Mouse (Mus musculus) cerebellum, adult 2 months (tissue): ENCODE data around the gene Uvrag. TPM values are rescaled to one million over a fixed set of nuclear protein-coding genes. Genes with fewer than 3 reads are reported as not detected.

Experiments
- DNase-seq, 2 experiments: peaks; one replicate each; pipeline ENCODE4 v3.0.0; 2021
- H3K27ac ChIP-seq: fragments of 200-500 bp; 2 replicates; pipeline ENCODE4 v1.5.1; 2012; ENCODE audit warnings: low read length, control low read depth, inconsistent platforms; ENCODE audit not compliant: insufficient read depth
- H3K27me3 ChIP-seq: fragments of 200-500 bp; 2 replicates; pipeline ENCODE4 v1.6.1; 2012; ENCODE audit warnings: inconsistent platforms, mild to moderate bottlenecking, low read length, moderate library complexity; ENCODE audit not compliant: control insufficient read depth, insufficient read depth
- H3K4me1 ChIP-seq: fragments of 200-500 bp; 2 replicates; pipeline ENCODE4 v1.6.1; 2011; ENCODE audit warnings: low read length; ENCODE audit not compliant: control insufficient read depth, insufficient read depth
- H3K4me3 ChIP-seq: fragments of 200-500 bp; replicated peaks from 2 replicates; pipeline ENCODE3; 2011; ENCODE audit warnings: mild to moderate bottlenecking, low read depth, low read length, control low read depth; ENCODE audit not compliant: insufficient read depth
- CTCF ChIP-seq: fragments of 200-500 bp; IDR thresholded peaks from 2 replicates; pipeline ENCODE4 v1.5.1; 2011; ENCODE audit warnings: low read depth, mild to moderate bottlenecking, control low read depth, low read length, moderate library complexity, borderline replicate concordance; ENCODE audit not compliant: insufficient read depth
- POLR2A ChIP-seq: fragments of 200-500 bp; IDR thresholded peaks from 2 replicates; pipeline ENCODE4 v1.6.1; 2011; ENCODE audit warnings: low read length, control low read depth, borderline replicate concordance; ENCODE audit not compliant: insufficient read depth
- WGBS: fragments of 180-500 bp; shearing (Covaris S2); methylation state at CpG from one replicate; pipeline ENCODE4 v1.1.7; 2018; 5-methylcytosine and 5-hydroxymethylcytosine counted together
- polyA plus RNA-seq: library from polyadenylated mRNA; depleted of rRNA; stranded (reverse); fragments of >200 nt; gene quantifications from 2 replicates; pipeline ENCODE4 v1.2.3, GENCODE M21; 2012

The Uvrag gene
- polyA plus RNA-seq, 1 experiment, result 19.2 TPM

DNA sequence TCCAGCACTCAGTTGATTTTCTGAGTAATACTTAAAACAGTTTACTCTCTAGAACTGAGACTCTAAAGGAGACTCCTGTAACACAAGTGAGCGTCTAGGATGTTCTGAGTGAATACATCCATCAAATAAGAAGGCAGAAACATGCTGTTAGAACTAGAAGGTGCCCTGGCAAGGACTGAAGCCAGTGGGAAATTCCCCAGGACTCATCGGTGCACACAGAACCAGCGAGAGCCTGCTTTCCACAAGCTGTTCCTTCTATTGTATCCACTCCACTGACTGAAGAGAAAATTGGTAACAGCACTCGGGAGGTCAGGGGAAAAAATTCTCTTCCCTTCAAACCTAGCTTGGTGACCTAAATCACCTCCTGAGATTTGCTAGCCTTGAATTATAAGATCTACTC is 233.5 kb downstream of the Uvrag start:
- Histone ChIP-seq H3K27me3 (no peaks in the 10 kb centered on the region), H3K4me3 (no peak overlapping the region), H3K4me1 (peaks cover 11% of the 10 kb centered on the region), H3K27ac (no peak overlapping the region)
- 17% methylated on average over 4 of the region's 4 CpGs for WGBS
- TF ChIP-seq CTCF (no peak), POLR2A (no peak)
- peak in 1 of 2 experiments; percentile 24 for DNase-seq

DNA sequence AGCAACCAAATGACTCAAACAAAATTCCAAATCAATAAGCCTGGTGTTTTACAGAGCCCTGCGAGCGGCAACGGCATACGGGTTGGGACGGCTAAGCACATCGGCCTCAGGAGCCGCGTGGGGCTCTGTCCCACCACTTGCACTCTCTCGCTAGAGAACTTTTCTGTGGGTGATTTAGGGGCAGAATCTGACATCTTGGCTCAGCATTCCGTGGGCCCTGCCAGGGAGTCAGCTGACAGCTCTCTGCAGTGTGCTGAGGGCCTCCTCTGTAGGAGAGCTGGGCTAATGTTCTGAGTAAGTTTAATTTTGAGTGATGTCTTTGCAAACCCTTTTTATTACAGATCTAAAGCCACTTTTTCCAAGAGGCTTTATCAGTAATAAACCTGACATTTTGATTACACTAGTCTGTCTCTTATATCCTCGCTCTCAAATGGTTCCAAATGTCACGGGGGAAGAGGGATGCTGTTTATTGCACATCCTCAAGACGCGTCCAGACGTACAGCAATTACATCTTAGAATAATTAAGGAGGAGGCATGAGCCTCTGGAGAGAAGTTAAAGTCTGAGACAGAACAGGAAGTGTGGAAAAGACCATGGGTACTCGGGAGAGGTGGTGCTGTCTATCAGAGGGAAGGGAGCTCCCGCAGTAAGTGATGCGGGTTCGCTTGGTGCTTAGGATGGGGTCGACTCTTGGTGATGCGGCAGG is 236.1 kb downstream of the Uvrag start:
- Histone ChIP-seq H3K27ac (no peak overlapping the region), H3K4me1 (peaks cover 11% of the 10 kb centered on the region), H3K27me3 (no peaks in the 10 kb centered on the region), H3K4me3 (no peak overlapping the region)
- TF ChIP-seq CTCF (no peak), POLR2A (no peak)
- 76% methylated on average over 21 of the region's 21 CpGs for WGBS
- DNase-seq, result peak in 1 of 2 experiments; percentile 33

DNA sequence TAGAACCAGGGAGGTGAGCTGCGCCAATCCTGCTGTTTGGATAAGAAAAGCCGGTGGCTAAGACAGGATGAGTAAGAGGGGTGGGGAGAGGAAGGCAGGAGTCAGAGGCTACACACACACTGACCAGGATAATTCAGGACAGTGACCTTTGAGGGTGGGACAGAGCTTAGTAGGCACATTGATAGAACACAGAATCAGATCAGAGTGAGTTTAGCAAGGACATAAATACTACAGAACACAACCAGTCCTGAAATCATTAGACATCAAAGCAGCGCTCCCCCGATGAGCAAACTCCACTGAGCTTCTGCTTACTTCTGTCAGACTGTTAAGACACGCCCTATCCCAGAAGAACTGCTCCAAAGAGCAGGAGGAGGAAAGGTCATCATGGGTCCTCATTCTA is 237.1 kb downstream of the Uvrag start:
- WGBS, result 83% methylated on average over 5 of the region's 5 CpGs
- no peak overlapping the region for H3K27ac ChIP-seq
- TF ChIP-seq CTCF, result no peak
- no peak for TF ChIP-seq POLR2A
- no peak for DNase-seq
- H3K4me1 ChIP-seq, result peaks cover 11% of the 10 kb centered on the region
- no peaks in the 10 kb centered on the region for H3K27me3 ChIP-seq
- no peak overlapping the region for H3K4me3 ChIP-seq

DNA sequence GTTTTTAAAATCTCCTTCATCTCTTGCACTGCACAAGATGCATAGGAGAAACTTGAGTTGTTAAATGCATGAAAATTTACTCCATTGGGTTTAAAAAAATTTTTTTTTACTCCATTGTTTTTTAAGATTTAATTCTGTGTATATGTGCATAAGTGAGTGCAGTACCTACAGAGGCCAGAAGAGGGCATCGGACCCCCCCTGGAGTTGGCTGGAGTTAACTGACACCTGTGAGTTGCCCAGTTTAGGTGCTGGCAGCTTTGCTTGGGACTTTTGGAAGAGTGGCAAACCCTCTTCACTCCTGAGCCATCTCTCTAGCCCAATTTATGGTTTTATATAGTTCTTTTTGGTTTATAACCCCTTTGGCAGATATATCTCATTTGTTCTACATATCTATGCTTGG is 239.8 kb downstream of the Uvrag start:
- 100% methylated on average over 1 of the region's 1 CpGs for WGBS

DNA sequence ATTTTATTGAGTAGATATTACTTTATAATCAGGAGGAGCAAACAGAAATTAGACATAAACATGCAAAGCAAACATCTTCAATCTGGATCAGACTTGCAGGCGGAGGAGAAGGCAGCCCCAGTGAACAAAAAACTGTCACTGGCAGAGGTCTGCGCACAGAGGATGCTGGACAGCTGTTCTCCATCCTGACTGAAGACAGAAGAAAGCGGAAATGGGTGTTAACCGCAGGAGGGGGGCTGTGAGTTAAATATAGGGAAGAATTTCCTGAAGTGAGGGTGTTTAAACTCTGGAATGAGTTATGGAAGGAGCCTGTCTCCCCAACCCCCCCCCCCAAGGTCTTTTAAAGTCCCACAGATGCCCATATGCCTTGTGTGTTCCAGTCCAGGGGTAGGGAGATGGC is 241.1 kb downstream of the Uvrag start:
- TF ChIP-seq CTCF (no peak), POLR2A (no peak)
- no peak for DNase-seq
- Histone ChIP-seq H3K4me3 (no peak overlapping the region), H3K4me1 (peaks cover 10% of the 10 kb centered on the region), H3K27ac (no peak overlapping the region), H3K27me3 (no peaks in the 10 kb centered on the region)
- 92% methylated on average over 4 of the region's 4 CpGs for WGBS

More for the DNA sequence above, 239.8 kb downstream of the Uvrag start:
- peak; percentile 28; the same call in 1 of the 2 replicates for TF ChIP-seq CTCF
- no peak for TF ChIP-seq POLR2A
- DNase-seq, result no peak
- Histone ChIP-seq H3K27ac (no peak overlapping the region), H3K4me1 (peaks cover 9% of the 10 kb centered on the region), H3K27me3 (no peaks in the 10 kb centered on the region), H3K4me3 (no peak overlapping the region)

DNA sequence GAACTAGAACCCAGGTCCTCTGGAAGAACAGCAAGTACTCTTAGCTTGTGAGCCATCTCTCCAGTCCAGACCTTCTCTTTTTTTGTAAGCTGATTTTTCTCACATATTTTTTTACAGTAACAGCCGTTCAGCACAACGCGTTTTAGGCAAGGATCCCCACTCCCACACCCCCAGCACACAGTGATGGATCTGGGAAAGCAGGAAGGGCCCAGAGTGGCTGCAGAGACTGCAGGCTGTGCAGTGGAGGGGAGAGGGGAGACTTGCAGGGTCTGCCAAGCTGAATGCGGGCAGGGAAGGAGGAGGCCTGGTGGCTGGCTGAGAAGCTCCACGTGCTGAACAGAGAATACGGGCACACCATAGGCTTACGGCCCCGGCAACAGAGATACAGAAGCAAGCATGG is 243.6 kb downstream of the Uvrag start:
- no peaks in the 10 kb centered on the region for H3K27me3 ChIP-seq
- TF ChIP-seq POLR2A (no peak), CTCF (no peak)
- WGBS, result 92% methylated on average over 8 of the region's 8 CpGs
- DNase-seq, result no peak
- no peak overlapping the region for H3K4me3 ChIP-seq
- H3K27ac ChIP-seq, result no peak overlapping the region
- peaks cover 6% of the 10 kb centered on the region for H3K4me1 ChIP-seq

DNA sequence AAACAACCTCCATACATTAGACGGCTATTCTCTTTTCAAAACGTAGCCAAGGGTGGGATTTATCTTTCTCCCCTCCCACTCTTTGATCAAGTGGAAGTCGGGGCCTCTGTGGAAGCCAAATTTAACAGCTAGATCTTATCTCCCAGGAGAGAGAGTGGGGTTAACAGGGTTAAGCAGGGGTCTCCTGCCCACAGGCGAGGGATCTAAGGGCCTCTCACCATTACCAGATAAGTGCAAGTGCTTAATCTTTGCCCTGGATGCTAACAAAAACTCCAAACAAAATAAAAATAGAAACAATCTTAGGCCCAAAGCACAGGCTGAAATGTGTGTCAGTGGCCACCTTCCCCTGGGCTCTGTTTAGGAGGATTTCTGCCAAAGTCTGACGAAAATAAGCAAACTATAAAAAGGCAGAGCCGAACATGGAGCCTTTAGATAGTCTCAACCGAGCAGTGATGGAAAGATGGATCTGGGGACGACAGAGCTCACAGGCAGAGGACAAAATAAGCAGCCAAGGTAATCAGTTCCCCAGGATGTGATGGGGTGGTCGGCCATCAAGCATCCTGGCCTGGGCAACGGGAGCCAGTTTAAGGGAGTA is 245.3 kb downstream of the Uvrag start:
- 33% methylated on average over 10 of the region's 10 CpGs for WGBS
- TF ChIP-seq CTCF (no peak), POLR2A (no peak)
- DNase-seq, result peak in 1 of 2 experiments; percentile 47
- Histone ChIP-seq H3K4me1 (peaks cover 6% of the 10 kb centered on the region), H3K27ac (no peak overlapping the region), H3K27me3 (no peaks in the 10 kb centered on the region), H3K4me3 (no peak overlapping the region)

DNA sequence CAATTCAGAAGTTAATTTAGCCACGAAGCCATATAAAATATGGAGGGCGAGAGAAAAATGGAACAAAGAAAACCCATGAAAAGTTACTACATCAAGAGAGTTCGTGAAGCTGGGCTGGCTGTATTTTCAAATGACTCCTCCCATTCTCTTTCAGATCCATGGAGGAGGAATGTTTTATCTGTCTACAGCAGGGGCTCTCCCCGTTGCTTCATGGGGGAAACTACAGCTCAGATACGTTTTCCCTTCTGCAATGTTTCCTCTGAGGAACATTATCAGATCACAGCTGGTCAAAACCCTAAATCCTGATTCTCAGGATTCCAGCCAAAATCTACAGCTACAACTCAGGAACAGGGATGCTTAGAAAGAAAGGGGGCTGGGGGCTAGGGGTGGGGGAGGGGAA is 246.2 kb downstream of the Uvrag start:
- 80% methylated on average over 5 of the region's 5 CpGs for WGBS
- H3K27ac ChIP-seq, result no peak overlapping the region
- TF ChIP-seq POLR2A, result no peak
- no peak for TF ChIP-seq CTCF
- H3K4me1 ChIP-seq, result peaks cover 6% of the 10 kb centered on the region
- no peaks in the 10 kb centered on the region for H3K27me3 ChIP-seq
- no peak for DNase-seq
- H3K4me3 ChIP-seq, result no peak overlapping the region
